Mouse (Mus musculus) heart, adult 8-10 months (tissue): ENCODE results near the gene Runx1. TPM values are rescaled to one million over a fixed set of nuclear protein-coding genes. Genes with fewer than 3 reads are reported as not detected.

Experiments used
- DNase-seq: peaks from one replicate; pipeline ENCODE4 v3.0.0; 2022; ENCODE audit warnings: low spot score
- total RNA-seq, 4 experiments: library from RNA; stranded (reverse); gene quantifications; 2 replicates each; pipeline ENCODE4 v1.2.4; 2022

Gene Runx1
- total RNA-seq, 4 experiments from 2014 or later = 1.3 to 3.3 (median 1.7) TPM

GRCm38 (mm10) chr16:92612546-92612945 lies 213.4 kb downstream of the Runx1 start:
- no peak for DNase-seq

- peak; percentile 47 for DNase-seq
Measured at GRCm38 (mm10) chr16:92611641-92612149, 214.3 kb downstream of the Runx1 start.

DNA sequence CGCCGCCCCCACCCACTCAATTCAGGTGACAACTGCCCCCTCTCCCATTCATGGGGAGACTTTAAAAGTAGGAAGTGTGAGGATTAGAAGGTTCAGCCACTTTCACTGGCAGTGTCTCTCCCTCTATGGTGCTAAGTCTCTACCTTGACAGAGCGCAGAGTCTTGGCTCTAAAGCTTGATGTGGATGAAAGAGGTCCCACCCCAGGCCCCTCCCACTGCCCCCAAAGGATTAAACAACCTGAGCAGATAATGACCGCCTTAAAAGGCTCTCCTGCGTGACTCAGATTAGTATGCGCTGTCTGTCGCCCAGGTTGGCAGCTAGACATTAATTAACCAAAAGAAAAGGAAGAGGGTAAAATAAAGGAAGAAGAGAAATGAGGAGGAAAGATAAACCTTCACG lies 215.5 kb downstream of the Runx1 start:
- DNase-seq = no peak

- DNase-seq = no peak
Measured at GRCm38 (mm10) chr16:92609717-92610077, 216.3 kb downstream of the Runx1 start.

DNA sequence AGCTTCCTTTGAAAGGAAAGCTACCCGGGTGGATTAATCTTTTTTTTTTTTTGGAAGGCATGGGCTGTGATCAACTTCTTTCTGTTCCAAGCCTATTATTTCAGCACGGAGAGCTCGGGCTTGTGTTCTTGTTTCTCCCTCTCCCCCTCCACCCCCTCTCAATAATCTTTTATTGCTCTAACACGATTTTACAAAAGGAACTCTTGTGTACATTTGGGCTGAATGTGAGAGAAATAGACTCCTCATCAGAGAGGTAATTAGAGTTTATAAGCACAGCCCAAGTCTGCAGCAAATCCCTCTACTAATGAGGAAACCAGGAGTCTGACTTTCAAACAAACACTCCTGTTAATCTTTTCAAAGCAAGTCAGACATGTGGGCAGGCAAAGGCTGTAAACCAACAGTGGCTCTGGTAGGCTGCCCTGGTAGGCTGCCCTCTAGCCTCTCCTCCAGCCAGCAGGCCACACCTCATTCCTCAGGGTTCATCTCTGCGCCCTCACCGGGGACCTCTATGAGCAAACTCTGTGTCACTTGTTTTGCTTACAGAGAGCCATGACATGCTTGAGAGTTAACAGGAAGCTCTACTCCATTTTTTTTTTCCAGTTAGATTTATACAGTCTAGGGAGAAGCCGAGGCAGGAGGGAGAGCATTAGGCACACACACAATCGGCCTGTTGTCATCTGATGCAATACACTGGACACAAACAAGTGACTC lies 216.8 kb downstream of the Runx1 start:
- no peak for DNase-seq

- DNase-seq = no peak
Measured at GRCm38 (mm10) chr16:92608180-92608960, 217.6 kb downstream of the Runx1 start.

DNA sequence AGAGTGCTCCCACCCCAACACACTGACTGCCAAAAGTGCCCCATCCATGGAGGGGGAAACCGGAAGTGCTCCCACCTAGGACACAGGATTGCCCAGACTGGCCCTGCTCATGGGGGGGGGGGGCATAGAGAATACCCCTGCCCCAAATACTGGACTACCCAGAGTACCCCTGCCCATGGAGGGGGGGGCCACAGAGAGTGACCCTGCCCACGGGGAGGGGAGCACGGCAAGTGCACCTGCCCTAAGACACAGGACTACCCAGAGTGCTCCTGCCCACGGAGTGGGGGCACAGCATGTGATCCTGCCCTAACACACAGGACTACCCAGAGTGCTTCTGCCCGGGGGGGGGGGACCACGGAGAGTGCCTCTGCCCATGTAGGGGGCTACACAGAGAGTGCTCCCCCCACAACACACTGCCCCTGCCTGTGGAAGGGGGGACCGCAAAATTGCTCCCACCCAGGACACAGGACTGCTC lies 219.4 kb downstream of the Runx1 start:
- no peak for DNase-seq

DNA sequence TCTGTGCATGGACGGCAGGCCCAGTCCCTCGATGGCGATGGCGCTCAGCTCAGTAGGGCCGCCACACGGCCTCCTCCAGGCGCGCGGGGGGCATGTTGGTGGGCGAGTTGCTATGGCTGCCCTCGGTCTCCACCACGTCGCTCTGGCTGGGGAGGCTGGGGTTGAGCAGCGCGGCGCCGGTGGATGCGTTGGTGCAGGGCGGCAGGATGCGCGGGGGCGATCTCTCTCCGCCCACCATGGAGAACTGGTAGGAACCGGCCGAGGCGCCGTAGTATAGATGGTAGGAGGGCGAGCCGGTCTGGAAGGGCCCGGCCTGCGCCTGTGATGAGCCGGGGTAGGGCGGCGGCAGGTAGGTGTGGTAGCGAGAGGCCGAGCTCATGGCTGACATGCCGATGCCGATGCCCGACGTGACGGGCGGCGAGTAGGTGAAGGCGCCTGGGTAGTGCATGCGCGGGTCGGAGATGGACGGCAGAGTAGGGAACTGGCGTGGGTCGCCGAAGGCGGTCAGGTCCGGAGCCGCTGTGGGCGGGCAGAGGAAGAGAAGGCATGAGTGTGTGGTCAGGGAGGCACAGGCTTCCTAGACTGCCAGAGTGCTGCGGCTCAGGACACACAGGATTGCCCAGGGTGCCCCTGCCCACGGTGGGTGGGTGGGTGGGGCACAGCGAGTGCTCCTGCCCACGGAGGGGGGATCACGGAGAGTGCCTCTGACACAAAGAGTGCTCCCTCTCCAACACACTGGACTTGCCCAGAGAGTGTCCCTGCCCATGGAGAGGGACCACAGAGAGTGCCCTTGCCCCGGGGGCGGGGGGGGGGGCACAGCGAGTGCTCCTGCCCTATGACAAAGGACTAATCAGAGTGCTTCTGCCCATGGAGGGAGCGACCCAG lies 220.1 kb downstream of the Runx1 start:
- DNase-seq = no peak

- no peak for DNase-seq
Measured at GRCm38 (mm10) chr16:92602504-92602903, 223.4 kb downstream of the Runx1 start.

DNA sequence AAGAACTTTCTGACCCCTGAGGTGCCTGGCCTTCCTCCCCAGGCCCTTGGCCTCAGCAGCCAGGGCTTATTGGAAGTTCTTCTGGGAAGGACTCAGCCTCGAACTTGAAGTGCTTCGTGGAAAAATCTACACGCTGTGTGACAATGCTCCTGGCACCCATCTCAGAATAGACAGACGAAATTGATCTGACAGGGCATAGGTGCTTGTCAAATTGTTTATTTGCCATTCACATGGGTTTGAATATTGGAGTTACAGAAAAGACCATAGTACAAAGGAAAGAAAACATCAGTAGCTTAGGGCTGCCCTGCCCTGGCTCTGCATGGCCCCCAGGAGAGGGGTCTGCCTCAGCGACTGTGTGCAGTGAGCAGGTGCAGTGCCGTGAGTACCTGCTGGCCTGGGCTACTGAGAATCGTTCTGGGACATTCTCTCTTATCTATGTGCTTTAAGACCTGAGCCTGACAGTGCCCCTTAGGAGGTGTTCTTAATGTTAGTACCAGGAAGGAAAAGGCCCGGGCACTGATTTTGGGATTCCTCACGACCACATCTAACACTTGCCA lies 224.6 kb downstream of the Runx1 start:
- DNase-seq = no peak

DNA sequence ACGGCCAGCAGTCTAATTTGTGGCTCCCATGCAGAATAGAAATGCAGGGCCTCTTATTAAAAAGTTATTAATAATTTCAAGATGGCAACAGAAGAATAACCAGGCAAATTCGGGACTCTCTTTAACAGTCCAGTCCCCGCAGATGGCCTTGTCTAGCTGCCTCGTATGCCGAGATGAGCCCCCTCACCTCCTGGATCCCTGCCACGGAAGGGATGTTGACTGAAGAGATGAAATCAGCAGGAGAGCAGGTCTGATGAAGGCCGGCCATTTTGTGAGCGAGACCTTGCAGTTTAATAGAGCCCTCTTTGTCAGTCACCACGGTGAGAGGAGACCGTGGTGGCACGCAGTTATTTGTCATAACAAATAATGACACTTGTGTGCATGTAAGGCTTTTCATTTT lies 226.5 kb downstream of the Runx1 start:
- no peak for DNase-seq

GRCm38 (mm10) chr16:92597655-92598054 lies 228.3 kb downstream of the Runx1 start:
- no peak for DNase-seq

GRCm38 (mm10) chr16:92592207-92592606 lies 233.7 kb downstream of the Runx1 start:
- DNase-seq = no peak

DNA sequence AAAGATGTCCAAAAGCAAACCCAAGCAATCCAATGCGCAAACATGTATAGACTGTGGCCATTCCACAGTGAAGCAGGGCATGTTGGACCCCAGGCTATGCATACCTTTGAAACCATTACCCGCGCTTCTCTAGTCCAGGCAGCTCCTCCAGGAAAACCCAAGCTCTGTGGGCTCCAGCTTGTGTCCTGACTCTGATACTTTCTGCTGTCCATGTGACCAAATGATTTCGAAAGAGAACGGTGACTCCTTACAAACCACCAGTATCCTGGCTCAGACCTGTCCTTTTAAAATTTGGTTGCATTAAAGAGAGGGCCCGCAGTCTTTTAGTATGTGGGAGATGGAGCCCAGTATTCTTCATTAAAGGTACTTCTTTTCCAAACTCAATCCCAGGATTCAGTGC lies 234.2 kb downstream of the Runx1 start:
- DNase-seq = no peak

GRCm38 (mm10) chr16:92587836-92588235 lies 238.1 kb downstream of the Runx1 start:
- no peak for DNase-seq

DNA sequence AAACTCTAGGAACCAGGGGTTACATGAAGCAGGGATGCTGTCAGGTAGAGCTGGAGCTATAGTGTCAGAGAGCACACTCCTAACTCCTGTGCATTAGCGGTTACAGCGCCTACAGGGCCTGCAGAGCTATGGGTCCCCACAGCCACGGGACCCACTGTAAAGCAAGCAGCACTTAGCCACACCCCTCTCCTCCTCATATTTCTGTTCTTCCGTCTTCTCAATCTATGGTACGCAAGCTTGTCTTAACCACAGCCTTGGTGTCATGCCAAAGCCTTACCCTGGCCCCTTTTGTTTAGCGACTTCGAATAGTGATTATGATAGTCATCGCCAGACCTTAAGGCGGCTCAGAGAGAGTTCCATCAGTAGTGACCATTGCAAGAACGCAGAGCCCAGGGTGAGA lies 244.2 kb downstream of the Runx1 start:
- no peak for DNase-seq

DNA sequence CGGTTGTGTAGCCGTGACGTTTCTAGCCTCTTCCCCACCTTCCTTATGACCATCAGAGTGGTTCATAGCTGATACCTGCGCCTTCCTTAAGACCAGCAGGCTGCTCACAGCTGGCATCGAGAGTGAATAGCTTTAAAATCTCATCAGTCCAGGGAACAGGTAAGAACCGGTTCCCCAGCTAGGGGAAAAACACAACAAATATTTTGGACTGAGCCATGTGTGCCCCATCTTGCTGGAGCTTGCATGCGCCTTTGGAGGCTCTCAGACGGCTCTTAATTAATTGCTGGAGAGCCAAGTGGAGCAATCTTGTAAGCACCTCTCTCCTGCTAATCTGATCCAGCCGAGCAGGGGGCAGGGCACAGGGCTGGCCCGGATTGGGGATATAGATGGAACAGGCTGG lies 245.0 kb downstream of the Runx1 start:
- no peak for DNase-seq

- DNase-seq = no peak
Measured at GRCm38 (mm10) chr16:92578915-92579653, 246.9 kb downstream of the Runx1 start.

GRCm38 (mm10) chr16:92577381-92577780 lies 248.6 kb downstream of the Runx1 start:
- DNase-seq = no peak

DNA sequence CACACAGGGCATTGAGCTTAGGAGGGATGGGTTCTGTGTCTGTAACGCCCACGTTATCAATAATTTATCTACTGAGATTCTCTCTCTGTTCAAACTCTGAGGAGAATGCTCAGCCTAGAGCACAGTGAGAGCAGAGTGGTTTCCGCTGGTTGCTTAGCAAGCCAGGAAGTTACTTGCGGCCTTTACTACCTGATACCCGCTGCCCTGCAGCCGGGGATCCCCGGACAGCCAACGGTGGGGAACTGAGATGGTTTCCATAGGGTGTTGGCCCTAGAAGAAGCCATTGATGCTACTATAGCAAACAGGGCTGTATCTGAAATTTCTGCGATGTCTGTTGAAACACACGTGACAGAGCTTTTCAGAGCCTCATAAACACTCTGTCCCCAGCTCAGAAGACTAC lies 250.2 kb downstream of the Runx1 start:
- no peak for DNase-seq

DNA sequence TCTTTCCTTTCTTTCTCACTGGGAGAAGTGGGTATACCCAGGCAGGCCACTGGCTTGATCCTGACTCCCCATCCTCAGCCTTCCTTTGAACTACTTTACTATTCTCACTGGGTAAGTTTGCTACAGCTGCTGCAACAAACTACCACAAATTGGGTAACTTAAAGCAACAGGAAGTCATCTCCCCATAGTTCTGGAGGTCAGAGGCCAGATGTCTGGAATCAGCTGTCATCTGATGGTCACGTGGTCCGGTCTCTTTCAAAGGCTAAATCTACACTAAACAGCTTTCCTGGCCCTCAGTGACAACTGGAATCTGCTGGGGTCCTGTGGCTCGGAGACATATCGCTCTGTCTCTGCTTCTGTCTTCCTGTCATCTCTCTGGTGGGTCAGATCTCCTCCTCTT lies 252.8 kb downstream of the Runx1 start:
- no peak for DNase-seq
